In the genomic region with DNA sequence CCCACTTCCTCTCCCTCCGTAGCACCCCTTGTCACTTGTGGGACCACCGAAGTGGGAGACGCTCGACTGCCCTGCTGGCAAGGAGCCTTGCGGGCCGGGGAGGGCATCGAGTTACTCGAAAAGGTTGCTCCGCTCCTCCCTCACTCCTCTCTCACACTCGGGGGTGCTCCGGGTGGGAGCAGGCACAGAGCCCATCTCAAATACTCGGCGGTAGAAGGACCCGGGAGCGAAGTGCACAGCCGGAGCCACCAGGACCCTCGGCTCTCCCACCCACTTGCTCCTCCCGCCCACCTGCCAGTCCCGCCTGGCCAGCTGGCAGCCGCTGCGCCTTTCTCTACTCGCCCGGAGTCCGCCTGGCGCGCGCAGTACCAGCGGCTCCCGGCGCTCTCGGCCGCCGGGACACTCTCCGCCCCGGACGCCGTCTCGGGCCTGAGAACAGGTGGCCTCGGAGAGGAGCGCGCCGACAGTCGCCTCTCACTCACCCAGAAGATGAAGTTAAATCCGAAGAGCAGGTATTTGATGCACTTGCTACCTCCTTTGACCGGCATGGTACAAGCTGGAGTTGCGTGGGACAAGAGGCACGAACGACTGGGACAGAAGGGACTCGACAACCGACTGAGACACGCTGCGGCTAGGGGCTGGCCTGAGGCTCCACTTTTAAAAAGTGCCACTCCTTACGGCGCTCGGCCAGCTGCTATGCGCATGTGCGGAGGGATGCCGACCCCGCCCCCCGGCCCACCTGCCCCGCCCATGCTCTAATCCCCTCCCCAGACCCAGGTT, we compare ENCODE assay signal across 8 mouse cellular contexts. TPM values are rescaled to one million over a fixed set of nuclear protein-coding genes. Genes with fewer than 3 reads are reported as not detected.
A peak's percentile ranks its signal among the peaks of the same experiment; 100 is the strongest.
DNase-seq lines count a peak whose midpoint lies in the region; ATAC-seq and TF ChIP-seq lines count a peak whose summit lies in the region.

Gene Cd9 (minus strand): TSS at position 700 of the 780 bp plus-strand sequence.

- no peaks in the 10 kb centered on the region for H3K9me3 ChIP-seq in ES-Bruce4 (replicated peaks; ENCODE audit: control insufficient read depth, insufficient read depth, low read length, poor library complexity, severe bottlenecking)
- H3K9me3 ChIP-seq in forebrain, embryonic 15.5 days, result no peaks in the 10 kb centered on the region
- H3K9me3 ChIP-seq in lung, embryonic 15.5 days, result no peaks in the 10 kb centered on the region

- ATAC-seq in forebrain, embryonic 15.5 days (replicated peaks), result peak; percentile 90
- peak; percentile 73 for ATAC-seq in lung, embryonic 15.5 days (ENCODE audit: borderline replicate concordance, extremely low read depth, low FRiP score, low TSS enrichment)
- ATAC-seq in neutrophil, adult 5-6 weeks (ENCODE audit: extremely low read depth, insufficient number of reproducible peaks, low FRiP score, poor library complexity, severe bottlenecking), result peak; percentile 60

- no peaks in the 10 kb centered on the region for H3K27me3 ChIP-seq in ES-Bruce4 (ENCODE audit: control insufficient read depth, insufficient read depth, low read length, poor library complexity, severe bottlenecking)
- H3K27me3 ChIP-seq in forebrain, embryonic 15.5 days, result no peaks in the 10 kb centered on the region
- H3K27me3 ChIP-seq in lung, embryonic 15.5 days, result peaks cover 15% of the 10 kb centered on the region; the same call in 1 of the 2 replicates

- H3K27ac ChIP-seq in ES-Bruce4 (ENCODE audit: insufficient read depth, low read length), result peak within 1 kb of the TSS; percentile 88
- peak within 1 kb of the TSS; percentile 81 for H3K27ac ChIP-seq in forebrain, embryonic 15.5 days (replicated peaks)
- H3K27ac ChIP-seq in lung, embryonic 15.5 days, result peak within 1 kb of the TSS; percentile 90

- under 1% methylated on average over 61 of the region's 61 CpGs for WGBS in forebrain, embryonic 15.5 days
- under 1% methylated on average over 61 of the region's 61 CpGs for WGBS in lung, embryonic 15.5 days

- peak within 1 kb of the TSS; percentile 99 for H3K4me3 ChIP-seq in ES-Bruce4 (ENCODE audit: low read depth, low read length)
- H3K4me3 ChIP-seq in forebrain, embryonic 15.5 days, result peak within 1 kb of the TSS; percentile 53
- H3K4me3 ChIP-seq in lung, embryonic 15.5 days, result peak within 1 kb of the TSS; percentile 56

- DNase-seq in adrenal gland, postnatal 25 days, result peak; percentile 90
- DNase-seq in heart, postnatal 36 days, result peak; percentile 75 to 81
- no peak for DNase-seq in layer of hippocampus, adult 18-20 months (ENCODE audit: low spot score in 2 of 2)
- DNase-seq in thymus, postnatal 4 days, result peak; percentile 77

- intact Hi-C loops in heart, postnatal 36 days (cut with DNase I), result loop anchor here (1.0 kb wide), 1 partner anchor 68 kb away; no protein-coding TSS in a partner anchor

- peak within 1 kb of the TSS; percentile 82 for H3K4me2 ChIP-seq in forebrain, embryonic 15.5 days (replicated peaks)
- H3K4me2 ChIP-seq in lung, embryonic 15.5 days, result peak within 1 kb of the TSS; percentile 80

- peak within 1 kb of the TSS; percentile 92 for H3K9ac ChIP-seq in ES-Bruce4 (ENCODE audit: low read depth, poor library complexity, severe bottlenecking)
- peak within 1 kb of the TSS; percentile 57 for H3K9ac ChIP-seq in forebrain, embryonic 15.5 days (replicated peaks)
- peak within 1 kb of the TSS; percentile 61 for H3K9ac ChIP-seq in lung, embryonic 15.5 days

- no peak for TF ChIP-seq CTCF in ES-Bruce4 (IDR thresholded peaks at IDR 0.05; ENCODE audit: low read depth, low read length)

- 0 out of 2 replicates have a peak, but pooled peaks have one; percentile 25 for TF ChIP-seq EP300 in ES-Bruce4 (IDR thresholded peaks at IDR 0.05; ENCODE audit: insufficient read depth, low read depth, low read length)

- H3K36me3 ChIP-seq in ES-Bruce4 (ENCODE audit: control insufficient read depth, insufficient read depth, low read length, poor library complexity, severe bottlenecking), result no peaks in the 10 kb centered on the region; the same call in 1 of the 2 replicates
- no peaks in the 10 kb centered on the region for H3K36me3 ChIP-seq in forebrain, embryonic 15.5 days
- H3K36me3 ChIP-seq in lung, embryonic 15.5 days, result 0 out of 2 replicates have a peak, but pooled peaks cover 2% of the 10 kb centered on the region

- H3K4me1 ChIP-seq in ES-Bruce4 (ENCODE audit: control insufficient read depth, insufficient read depth, low read length), result peaks cover 2% of the 10 kb centered on the region
- peaks cover 17% of the 10 kb centered on the region for H3K4me1 ChIP-seq in forebrain, embryonic 15.5 days
- H3K4me1 ChIP-seq in lung, embryonic 15.5 days, result peaks cover 31% of the 10 kb centered on the region

- peak; percentile 92 for TF ChIP-seq POLR2A in ES-Bruce4 (IDR thresholded peaks at IDR 0.05; ENCODE audit: insufficient read depth, low read length)

RNA-seq across cellular contexts. Expression of gene Cd9, which starts in this region (rescaled TPM):
- polyA plus RNA-seq in ES-Bruce4 (2011; ENCODE audit: insufficient read depth, insufficient read length, low read depth, missing spikeins), result 417 and 439 TPM in 2 replicates
- total RNA-seq in adrenal gland, postnatal 25 days (2021), result 113 and 128 TPM in 2 replicates
- polyA plus RNA-seq in forebrain, embryonic 15.5 days (2015; fragmentation: Nextera tagmentation; extraction: Ambion mirVana), result 75.6 and 81.6 TPM in 2 replicates
- 10 to 100 TPM; 54.7 to 59.2 TPM for total RNA-seq in heart, postnatal 36 days (2021)
- 10 to 100 TPM; 52.0 to 55.1 TPM for total RNA-seq in layer of hippocampus, adult 18-20 months (2021)
- 226 and 250 TPM in 2 replicates for polyA plus RNA-seq in lung, embryonic 15.5 days (2015; fragmentation: Nextera tagmentation; extraction: Ambion mirVana)
- 199 and 205 TPM in 2 replicates for total RNA-seq in neutrophil, adult 5-6 weeks (2017)

Comparison
In these comparisons a context has a peak if more than half of its experiments do, and no peak if none do; other contexts are left out.
1. DNase-seq: peak in adrenal gland, postnatal 25 days (single experiment), heart, postnatal 36 days (2 of 2) and thymus, postnatal 4 days (single experiment); none in layer of hippocampus, adult 18-20 months (0 of 2).
2. Peak in every context shown above with its lines, with median percentiles within 50 percentile points of each other: H3K27ac ChIP-seq, H3K4me3 ChIP-seq, H3K9ac ChIP-seq and ATAC-seq.